Mouse (Mus musculus): ENCODE results near the gene Mgat5.

GRCm38 (mm10) chr1:127192396-127192795 lies 12.4 kb upstream of the Mgat5 start:
- no peak for TF ChIP-seq CTCF (IDR thresholded peaks at IDR 0.05; ENCODE audit: low read depth, low read length)
- TF ChIP-seq POLR2A (IDR thresholded peaks at IDR 0.05; ENCODE audit: extremely low read depth, insufficient read depth, low read length), result no peak

All from liver, adult 2 months (tissue).